Mouse (Mus musculus) stomach, postnatal 0 days (tissue): ENCODE measurements around the gene Cd164l2.

Experiments
- CTCF ChIP-seq: IDR thresholded peaks from 2 replicates; pipeline ENCODE4 v1.5.1; 2016; ENCODE audit warnings: antibody characterized with exemption, low read depth, mild to moderate bottlenecking, moderate library complexity
- EP300 ChIP-seq: optimal IDR thresholded peaks from 2 replicates; pipeline ENCODE3; 2016; ENCODE audit warnings: antibody characterized with exemption

DNA sequence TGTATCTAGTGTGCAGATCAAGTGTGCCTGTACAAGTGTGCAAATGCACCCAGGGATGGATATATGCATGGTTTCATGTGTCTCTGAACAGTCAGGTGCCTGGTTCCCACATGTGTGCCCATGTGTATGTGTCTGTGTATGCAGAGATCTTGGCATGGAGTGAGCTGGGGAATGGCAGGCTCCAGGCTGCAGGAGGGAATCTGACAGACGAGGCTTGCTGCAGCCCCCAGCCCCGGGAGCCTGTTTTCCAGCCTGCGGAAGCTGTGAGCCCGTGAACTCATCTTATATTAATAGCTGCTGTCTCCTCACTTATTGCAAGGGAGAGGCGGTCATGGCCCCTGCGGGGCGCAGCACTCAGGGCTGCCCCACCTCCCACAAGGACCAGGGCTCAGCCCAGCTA lies 7.6 kb upstream of the Cd164l2 start:
- TF ChIP-seq CTCF = no peak
- no peak for TF ChIP-seq EP300
